Mouse (Mus musculus): Measurements from ENCODE around the gene Kank1.
"Not testable (repeated sequence)": the region's sequence is repeated elsewhere in the genome, so short reads cannot be mapped to it uniquely, and the experiment has no call there.

DNA sequence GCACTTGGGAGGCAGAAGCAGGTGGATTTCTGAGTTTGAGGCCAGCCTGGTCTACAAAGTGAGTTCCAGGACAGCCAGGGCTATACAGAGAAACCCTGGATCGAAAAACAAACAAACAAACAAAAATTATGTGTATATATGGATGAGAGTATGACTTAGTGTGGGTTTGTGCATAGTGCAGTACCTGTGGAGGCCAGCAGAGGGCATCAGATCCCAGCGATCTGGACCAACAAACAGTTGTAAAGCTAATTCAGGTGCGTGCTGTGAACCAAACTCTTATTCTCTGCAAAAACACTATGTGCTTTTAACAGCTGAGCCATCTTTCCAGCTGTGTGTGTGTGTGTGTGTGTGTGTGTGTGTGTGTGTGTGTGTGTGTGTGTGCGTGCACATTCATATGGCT lies 239.0 kb downstream of the Kank1 start:
- peak; percentile 36; the same call in 1 of the 2 replicates for TF ChIP-seq CTCF (IDR thresholded peaks at IDR 0.05; ENCODE audit: extremely low read depth, insufficient read length, insufficient replicate concordance, low read depth, low read length)
- not testable (repeated sequence) for TF ChIP-seq POLR2A (IDR thresholded peaks at IDR 0.05; ENCODE audit: low read depth, low read length)
